Mouse (Mus musculus) kidney, embryonic 14.5 days (tissue): Measurements from ENCODE around the gene Tubg1. TPM values are rescaled to one million over a fixed set of nuclear protein-coding genes. Genes with fewer than 3 reads are reported as not detected.
A peak's percentile ranks its signal among the peaks of the same experiment; 100 is the strongest.

Source experiments
- ATAC-seq: fragments of 200-750 bp; cut with Nextera tagmentation; 2 replicates; pipeline ENCODE4 v1.8.0; 2017; ENCODE audit warnings: moderate number of reproducible peaks, mild to moderate bottlenecking, moderate TSS enrichment, moderate library complexity; ENCODE audit not compliant: low FRiP score, low TSS enrichment
- H3K27ac ChIP-seq: fragments of 300-500 bp; sonication (generic); 2 replicates; pipeline ENCODE4 v1.5.1; 2014; ENCODE audit warnings: low read depth, mild to moderate bottlenecking, low read length, moderate library complexity, mixed read lengths
- H3K27me3 ChIP-seq: fragments of 300-500 bp; sonication (generic); 2 replicates; pipeline ENCODE4 v1.6.1; 2014; ENCODE audit warnings: mild to moderate bottlenecking, low read length; ENCODE audit not compliant: control insufficient read depth, insufficient read depth
- H3K36me3 ChIP-seq: fragments of 300-500 bp; sonication (generic); 2 replicates; pipeline ENCODE4 v1.6.1; 2014; ENCODE audit warnings: low read length, mixed read lengths; ENCODE audit not compliant: control insufficient read depth, insufficient read depth
- H3K4me1 ChIP-seq: fragments of 300-500 bp; sonication (generic); 2 replicates; pipeline ENCODE4 v1.6.1; 2014; ENCODE audit warnings: low read length, mixed read lengths; ENCODE audit not compliant: control insufficient read depth, insufficient read depth
- H3K4me2 ChIP-seq: fragments of 300-500 bp; sonication (generic); replicated peaks from 2 replicates; pipeline ENCODE4 v1.6.1; 2014; ENCODE audit warnings: low read depth, mild to moderate bottlenecking, low read length
- H3K4me3 ChIP-seq: fragments of 300-500 bp; sonication (generic); 2 replicates; pipeline ENCODE4 v1.5.1; 2014; ENCODE audit warnings: mild to moderate bottlenecking, low read length
- H3K9ac ChIP-seq: fragments of 300-500 bp; sonication (generic); 2 replicates; pipeline ENCODE4 v1.6.1; 2014; ENCODE audit warnings: low read depth, mild to moderate bottlenecking, low read length, moderate library complexity
- H3K9me3 ChIP-seq: fragments of 300-500 bp; sonication (generic); 2 replicates; pipeline ENCODE4 v1.6.1; 2016; ENCODE audit warnings: low read length; ENCODE audit not compliant: control insufficient read depth
- WGBS: fragments of 180-500 bp; shearing (Covaris S2); extraction: QIAGEN DNeasy Blood & Tissue Kit; methylation state at CpG from one replicate; pipeline ENCODE4 v1.1.7; 2014; 5-methylcytosine and 5-hydroxymethylcytosine counted together
- polyA plus RNA-seq: library from polyadenylated mRNA; unstranded; fragments of >200 nt; fragmentation: Nextera tagmentation; extraction: Ambion mirVana; gene quantifications from 2 replicates; pipeline ENCODE4 v1.2.1, GENCODE M21; 2014

The Tubg1 gene
- polyA plus RNA-seq, 1 experiment from 2014 or later: 95.4 TPM

GRCm38 (mm10) chr11:101141088-101141487 is 21.4 kb downstream of the Tubg1 start:
- no peak for ATAC-seq
- Histone ChIP-seq H3K9me3 (no peaks in the 10 kb centered on the region), H3K4me2 (no peak overlapping the region), H3K4me1 (peaks cover 12% of the 10 kb centered on the region), H3K36me3 (no peaks in the 10 kb centered on the region), H3K27me3 (no peaks in the 10 kb centered on the region; the same call in 1 of the 2 replicates), H3K27ac (no peak overlapping the region), H3K4me3 (no peak overlapping the region), H3K9ac (no peak overlapping the region)
- 82% methylated on average over 8 of the region's 8 CpGs for WGBS

DNA sequence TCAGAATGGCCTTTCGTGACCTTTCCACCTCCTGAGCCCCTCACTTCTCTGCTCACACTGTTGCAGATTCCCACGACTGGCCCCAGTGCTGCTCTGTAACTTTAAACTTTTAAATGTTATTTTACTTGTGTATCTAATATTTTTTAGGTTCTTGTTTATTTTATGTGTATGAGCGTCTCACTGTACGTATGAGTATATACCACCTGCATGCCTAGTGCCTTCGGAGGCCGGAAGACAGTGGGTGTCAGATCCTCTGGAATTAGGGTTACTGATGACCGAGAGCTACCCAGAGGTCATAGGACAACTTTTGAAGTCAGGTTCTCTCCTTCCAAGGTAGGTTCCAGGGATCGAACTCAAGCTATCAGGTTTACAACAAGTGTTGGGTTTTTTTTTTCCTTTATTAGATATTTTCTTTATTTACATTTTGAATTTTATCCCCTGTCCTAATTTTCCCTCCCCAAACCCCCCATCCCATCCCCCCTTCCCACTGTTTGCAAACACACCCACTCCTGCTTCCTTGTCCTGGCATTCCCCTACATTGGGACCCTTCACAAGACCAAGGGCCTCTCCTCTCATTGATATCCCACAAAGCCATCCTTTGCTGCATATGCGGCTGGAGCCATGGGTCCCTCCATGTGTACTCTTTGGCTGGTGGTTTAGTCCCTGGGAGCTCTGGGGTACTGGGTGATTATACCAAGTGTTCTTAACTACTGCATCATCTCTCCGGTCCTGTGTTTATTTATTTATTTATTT is 22.7 kb downstream of the Tubg1 start:
- H3K36me3 ChIP-seq: no peaks in the 10 kb centered on the region
- H3K4me3 ChIP-seq: no peak overlapping the region
- ATAC-seq: no peak
- peaks cover 12% of the 10 kb centered on the region for H3K4me1 ChIP-seq
- H3K4me2 ChIP-seq: no peak overlapping the region
- no peak overlapping the region for H3K27ac ChIP-seq
- WGBS: 88% methylated on average over 10 of the region's 10 CpGs
- H3K27me3 ChIP-seq: no peaks in the 10 kb centered on the region; the same call in 1 of the 2 replicates
- H3K9me3 ChIP-seq: no peaks in the 10 kb centered on the region
- no peak overlapping the region for H3K9ac ChIP-seq

DNA sequence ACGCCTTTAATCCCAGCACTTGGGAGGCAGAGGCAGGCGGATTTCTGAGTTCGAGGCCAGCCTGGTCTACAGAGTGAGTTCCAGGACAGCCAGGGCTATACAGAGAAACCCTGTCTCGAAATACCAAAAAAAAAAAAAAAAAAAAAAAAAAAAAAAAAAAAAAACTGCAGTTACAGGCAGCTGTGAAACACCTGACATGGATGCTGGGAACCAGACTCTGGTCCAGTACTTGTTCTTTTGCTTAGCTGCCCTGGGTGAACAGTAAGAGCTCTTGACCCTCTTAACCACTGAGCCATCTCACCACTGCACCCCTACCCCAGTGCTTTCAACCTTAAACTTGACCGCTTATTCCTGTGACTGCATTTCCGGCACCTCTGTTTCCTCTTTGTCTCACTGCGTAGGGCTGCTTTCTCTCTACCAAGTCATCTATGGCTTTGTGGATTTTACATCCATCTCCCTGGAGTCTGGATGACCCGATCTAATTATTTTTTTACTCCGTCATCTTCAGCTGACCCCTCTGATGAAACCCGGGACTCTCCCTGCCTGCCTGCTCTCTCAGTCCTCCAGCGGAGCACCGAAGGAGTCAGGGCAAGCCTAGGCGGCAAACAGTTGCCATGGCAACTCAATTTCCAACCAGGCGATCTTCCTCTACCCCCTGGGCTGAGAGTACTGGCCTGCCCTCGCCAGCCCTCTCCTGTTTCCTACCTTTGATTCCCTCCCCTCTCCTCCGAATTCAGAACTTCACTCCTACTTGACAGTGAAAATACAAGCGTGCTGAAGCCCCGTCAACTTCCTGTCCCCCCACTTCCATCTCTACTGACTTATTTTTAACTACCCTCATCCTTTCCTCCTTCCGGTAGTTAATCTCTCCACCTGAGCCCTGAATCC is 23.8 kb downstream of the Tubg1 start:
- Histone ChIP-seq H3K4me1 (peaks cover 16% of the 10 kb centered on the region), H3K4me2 (peak overlapping the region; percentile 48), H3K9ac (peak overlapping the region; percentile 40; the same call in 1 of the 2 replicates), H3K27me3 (no peaks in the 10 kb centered on the region; the same call in 1 of the 2 replicates), H3K4me3 (peak overlapping the region; percentile 19), H3K27ac (peak overlapping the region; percentile 47; the same call in 1 of the 2 replicates), H3K36me3 (no peaks in the 10 kb centered on the region), H3K9me3 (no peaks in the 10 kb centered on the region)
- peak; percentile 43 for ATAC-seq
- 19% methylated on average over 18 of the region's 19 CpGs for WGBS

- no peak overlapping the region for H3K4me3 ChIP-seq
- H3K4me1 ChIP-seq: peaks cover 18% of the 10 kb centered on the region
- H3K27ac ChIP-seq: no peak overlapping the region
- H3K27me3 ChIP-seq: no peaks in the 10 kb centered on the region
- H3K9me3 ChIP-seq: no peaks in the 10 kb centered on the region
- no peaks in the 10 kb centered on the region for H3K36me3 ChIP-seq
- 24% methylated on average over 10 of the region's 10 CpGs for WGBS
- no peak for ATAC-seq
- no peak overlapping the region for H3K4me2 ChIP-seq
- H3K9ac ChIP-seq: no peak overlapping the region
Measured at GRCm38 (mm10) chr11:101146377-101146776, 26.6 kb downstream of the Tubg1 start.

GRCm38 (mm10) chr11:101148751-101149150 is 29.0 kb downstream of the Tubg1 start:
- no peak overlapping the region; the same call in 1 of the 2 replicates for H3K4me2 ChIP-seq
- H3K9ac ChIP-seq: 0 out of 2 replicates have a peak overlapping the region, but pooled peaks have one; percentile 18
- H3K36me3 ChIP-seq: no peaks in the 10 kb centered on the region
- H3K4me3 ChIP-seq: no peak overlapping the region
- 54% methylated on average over 10 of the region's 10 CpGs for WGBS
- peaks cover 14% of the 10 kb centered on the region for H3K4me1 ChIP-seq
- no peak for ATAC-seq
- H3K9me3 ChIP-seq: no peaks in the 10 kb centered on the region
- peak overlapping the region; percentile 90 for H3K27ac ChIP-seq
- H3K27me3 ChIP-seq: no peaks in the 10 kb centered on the region

GRCm38 (mm10) chr11:101149178-101150105 is 29.7 kb downstream of the Tubg1 start:
- 19% methylated on average over 9 of the region's 9 CpGs for WGBS

GRCm38 (mm10) chr11:101151063-101151462 is 31.3 kb downstream of the Tubg1 start:
- Histone ChIP-seq H3K4me3 (no peak overlapping the region), H3K4me2 (no peak overlapping the region), H3K9me3 (no peaks in the 10 kb centered on the region), H3K4me1 (peaks cover 20% of the 10 kb centered on the region), H3K36me3 (no peaks in the 10 kb centered on the region), H3K9ac (no peak overlapping the region), H3K27ac (no peak overlapping the region), H3K27me3 (no peaks in the 10 kb centered on the region)
- ATAC-seq: no peak
- WGBS: 56% methylated on average over 2 of the region's 2 CpGs

More at GRCm38 (mm10) chr11:101149178-101150105, 29.7 kb downstream of the Tubg1 start:
- Histone ChIP-seq H3K4me3 (no peak overlapping the region), H3K9me3 (no peaks in the 10 kb centered on the region), H3K27me3 (no peaks in the 10 kb centered on the region), H3K9ac (peak overlapping the region; percentile 18; the same call in 1 of the 2 replicates), H3K4me2 (no peak overlapping the region; the same call in 1 of the 2 replicates), H3K4me1 (peaks cover 12% of the 10 kb centered on the region), H3K27ac (peak overlapping the region; percentile 90), H3K36me3 (no peaks in the 10 kb centered on the region)
- ATAC-seq: peak; percentile 82

DNA sequence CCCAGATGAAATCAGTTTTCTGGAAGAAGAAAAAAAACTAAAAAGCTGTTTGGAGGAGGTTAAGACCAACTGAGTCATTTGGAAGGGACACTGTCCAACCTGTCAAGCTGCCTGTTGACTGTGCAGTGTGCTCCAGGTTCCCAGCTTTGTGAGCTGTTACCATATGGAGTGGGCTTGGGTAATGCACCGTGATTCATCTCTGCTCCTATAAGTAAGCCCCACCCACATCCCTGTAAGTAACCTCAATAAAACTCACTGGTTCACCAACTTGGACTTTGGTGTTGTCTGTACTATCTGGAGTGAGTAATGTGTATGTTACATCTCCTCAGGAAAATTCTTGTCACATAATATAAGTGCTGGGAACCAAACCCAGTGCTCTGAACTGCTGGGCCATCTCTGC is 33.1 kb downstream of the Tubg1 start:
- H3K4me1 ChIP-seq: peaks cover 24% of the 10 kb centered on the region
- H3K9ac ChIP-seq: no peak overlapping the region
- H3K4me2 ChIP-seq: no peak overlapping the region
- 70% methylated on average over 1 of the region's 1 CpGs for WGBS
- H3K4me3 ChIP-seq: no peak overlapping the region
- H3K9me3 ChIP-seq: no peaks in the 10 kb centered on the region
- H3K36me3 ChIP-seq: no peaks in the 10 kb centered on the region
- H3K27ac ChIP-seq: no peak overlapping the region
- H3K27me3 ChIP-seq: no peaks in the 10 kb centered on the region
- ATAC-seq: no peak
